In genomic region chr13:36264391-36264790, GRCm38 (mm10) we compare ENCODE assay signal across 14 mouse cellular contexts.
A peak's percentile ranks its signal among the peaks of the same experiment; 100 is the strongest.
DNase-seq lines count a peak whose midpoint lies in the region; ATAC-seq and TF ChIP-seq lines count a peak whose summit lies in the region.
"Had no signal": no experiment of that assay in that cellular context is flagged by ENCODE, and none has a peak within 500 bp of the region (broad histone marks: within the 10 kb centered on the region; RNA-seq: fewer than 3 reads in every experiment).

No protein-coding gene starts in this region.

- no peak overlapping the region for H3K27ac ChIP-seq in cerebellum, adult 2 months (ENCODE audit: insufficient read depth, low read length)
- no peak overlapping the region for H3K27ac ChIP-seq in midbrain, postnatal 0 days (ENCODE audit: low read depth, low read length)
- H3K27ac ChIP-seq in midbrain, embryonic 10.5 days (replicated peaks) = no peak overlapping the region
- H3K27ac ChIP-seq: hindbrain, embryonic 14.5 days; limb, embryonic 10.5 days had no signal

- H3K4me2 ChIP-seq in midbrain, postnatal 0 days (ENCODE audit: low read depth, low read length, poor library complexity, severe bottlenecking) = no peak overlapping the region
- H3K4me2 ChIP-seq: hindbrain, embryonic 14.5 days had no signal

- no peaks in the 10 kb centered on the region for H3K27me3 ChIP-seq in cerebellum, adult 2 months (ENCODE audit: control insufficient read depth, insufficient read depth, low read length)
- no peaks in the 10 kb centered on the region for H3K27me3 ChIP-seq in midbrain, postnatal 0 days (ENCODE audit: insufficient read depth, low read length)
- no peaks in the 10 kb centered on the region for H3K27me3 ChIP-seq in midbrain, embryonic 10.5 days (ENCODE audit: low read depth, poor library complexity, severe bottlenecking)

- no peaks in the 10 kb centered on the region for H3K36me3 ChIP-seq in midbrain, postnatal 0 days (ENCODE audit: insufficient read depth, low read length)
- H3K36me3 ChIP-seq in midbrain, embryonic 10.5 days = 0 out of 2 replicates have a peak, but pooled peaks cover 7% of the 10 kb centered on the region
- H3K36me3 ChIP-seq: limb, embryonic 10.5 days had no signal

- TF ChIP-seq POLR2A in cerebellum, adult 2 months (IDR thresholded peaks at IDR 0.05; ENCODE audit: borderline replicate concordance, insufficient read depth, low read length) = no peak

- H3K9me3 ChIP-seq in midbrain, postnatal 0 days (ENCODE audit: low read length) = no peaks in the 10 kb centered on the region
- H3K9me3 ChIP-seq in midbrain, embryonic 10.5 days (replicated peaks) = peaks cover 9% of the 10 kb centered on the region; the same call in 1 of the 2 replicates
- H3K9me3 ChIP-seq: limb, embryonic 10.5 days had no signal

- WGBS in cerebellum, adult 2 months = 96% methylated on average over 5 of the region's 5 CpGs
- 77% methylated on average over 5 of the region's 5 CpGs for WGBS in midbrain, postnatal 0 days
- 91% methylated on average over 5 of the region's 5 CpGs for WGBS in midbrain, embryonic 10.5 days

- peak; percentile 12; the same call in 1 of the 2 replicates for TF ChIP-seq CTCF in cerebellum, adult 2 months (IDR thresholded peaks at IDR 0.05; ENCODE audit: borderline replicate concordance, insufficient read depth, low read depth, low read length)
- TF ChIP-seq CTCF in midbrain, postnatal 0 days (IDR thresholded peaks at IDR 0.05) = peak; percentile 39; the same call in 1 of the 2 replicates

- peak; percentile 33 to 38 for DNase-seq in cerebellum, adult 2 months
- no peak for DNase-seq in cerebellum, adult 11-12 months
- peak; percentile 17 for DNase-seq in kidney, postnatal 14 days
- no peak for DNase-seq in kidney, adult 9 months
- peak; percentile 17 for DNase-seq in midbrain, postnatal 0 days (ENCODE audit: low spot score)
- no peak for DNase-seq in midbrain, embryonic 10.5 days (ENCODE audit: low spot score)
- DNase-seq in adrenal gland, postnatal 10 days = no peak
- no peak for DNase-seq in ovary, adult 18-20 months (ENCODE audit: low spot score)
- DNase-seq: adrenal gland, postnatal 25 days; heart, adult 18-20 months; layer of hippocampus, postnatal 36 days; thymus, postnatal 25 days had no signal

- no peak overlapping the region for H3K9ac ChIP-seq in midbrain, postnatal 0 days (replicated peaks; ENCODE audit: low read length, poor library complexity, severe bottlenecking)
- H3K9ac ChIP-seq: hindbrain, embryonic 14.5 days had no signal

- H3K4me3 ChIP-seq in cerebellum, adult 2 months (replicated peaks; ENCODE audit: insufficient read depth, low read depth, low read length) = no peak overlapping the region
- no peak overlapping the region for H3K4me3 ChIP-seq in midbrain, postnatal 0 days (ENCODE audit: low read depth, low read length)
- no peak overlapping the region for H3K4me3 ChIP-seq in midbrain, embryonic 10.5 days
- H3K4me3 ChIP-seq: limb, embryonic 10.5 days had no signal

- ATAC-seq in midbrain, postnatal 0 days (ENCODE audit: low FRiP score) = 0 out of 2 replicates have a peak, but pooled peaks have one; percentile 44

- no peaks in the 10 kb centered on the region; the same call in 1 of the 2 replicates for H3K4me1 ChIP-seq in cerebellum, adult 2 months (ENCODE audit: control insufficient read depth, insufficient read depth, low read length)
- H3K4me1 ChIP-seq in midbrain, postnatal 0 days (ENCODE audit: insufficient read depth, low read length) = no peaks in the 10 kb centered on the region; the same call in 1 of the 2 replicates
- peaks cover 11% of the 10 kb centered on the region for H3K4me1 ChIP-seq in midbrain, embryonic 10.5 days
- H3K4me1 ChIP-seq: limb, embryonic 10.5 days had no signal

Comparison
In these comparisons a context has a peak if more than half of its experiments do, and no peak if none do; other contexts are left out.
1. DNase-seq: peak in cerebellum, adult 2 months (2 of 2), kidney, postnatal 14 days (single experiment) and midbrain, postnatal 0 days (single experiment); none in cerebellum, adult 11-12 months (single experiment), kidney, adult 9 months (single experiment), midbrain, embryonic 10.5 days (single experiment), adrenal gland, postnatal 10 days (single experiment) and ovary, adult 18-20 months (single experiment).